Mouse (Mus musculus) bone marrow macrophage, adult 2 months (primary cell): ENCODE measurements around the gene Nrxn1.

Experiments
- CTCF ChIP-seq: IDR thresholded peaks from 2 replicates; pipeline ENCODE4 v1.5.1; 2012; ENCODE audit warnings: low read depth, mild to moderate bottlenecking, low read length, moderate library complexity
- POLR2A ChIP-seq: IDR thresholded peaks from 2 replicates; pipeline ENCODE4 v1.6.1; 2012; ENCODE audit warnings: mild to moderate bottlenecking, low read depth, low read length, borderline replicate concordance

DNA sequence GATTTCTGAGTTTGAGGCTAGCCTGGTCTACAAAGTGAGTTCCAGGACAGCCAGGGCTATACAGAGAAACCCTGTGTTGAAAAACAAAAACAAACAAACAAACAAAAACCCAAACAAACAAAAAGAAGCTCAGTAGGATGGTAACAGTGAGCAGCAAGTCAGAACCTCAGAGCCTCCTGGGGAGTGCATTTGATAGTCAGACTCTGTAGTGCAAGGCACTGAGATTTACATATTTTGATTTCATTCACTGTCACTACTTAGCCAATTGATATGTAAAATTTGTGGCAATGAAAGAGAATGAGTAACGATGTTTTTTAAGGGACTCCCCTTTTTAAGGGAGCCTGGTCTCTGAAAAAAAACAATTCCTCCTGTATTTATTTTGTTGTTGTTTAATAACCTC is 304.8 kb downstream of the Nrxn1 start:
- TF ChIP-seq CTCF (no peak), POLR2A (no peak)
